Mouse (Mus musculus) E14TG2a.4 (cell line): ENCODE data around the gene Ptch1.
A peak's percentile ranks its signal among the peaks of the same experiment; 100 is the strongest.

Experiments used
- H3K27me3 ChIP-seq: 2 replicates; pipeline ENCODE4 v1.6.1; 2014; ENCODE audit warnings: low read length, control low read depth; ENCODE audit not compliant: insufficient read depth
- H3K36me3 ChIP-seq: 2 replicates; pipeline ENCODE4 v1.6.1; 2014; ENCODE audit warnings: low read length, control low read depth; ENCODE audit not compliant: insufficient read depth
- H3K4me1 ChIP-seq: replicated peaks from 2 replicates; pipeline ENCODE4 v1.6.1; 2014; ENCODE audit warnings: low read depth, low read length, control low read depth
- H3K4me3 ChIP-seq: replicated peaks from 2 replicates; pipeline ENCODE4 v1.5.1; 2014; ENCODE audit warnings: mild to moderate bottlenecking, low read length
- H3K9me3 ChIP-seq: 2 replicates; pipeline ENCODE4 v1.6.1; 2014; ENCODE audit warnings: low read length, control low read depth
- CTCF ChIP-seq: conservative IDR thresholded peaks from 2 replicates; pipeline ENCODE4 v1.5.1; 2014; ENCODE audit warnings: low read length
- NANOG ChIP-seq: IDR thresholded peaks from 2 replicates; pipeline ENCODE4 v1.6.1; 2014; ENCODE audit warnings: borderline replicate concordance, low read length, mixed read lengths
- POU5F1 ChIP-seq: IDR thresholded peaks from 2 replicates; pipeline ENCODE4 v1.6.1; 2014; ENCODE audit warnings: low read length, borderline replicate concordance

Gene Ptch1

GRCm38 (mm10) chr13:63565320-63566017 lies 7.9 kb downstream of the Ptch1 start:
- Histone ChIP-seq H3K27me3 (peaks cover 15% of the 10 kb centered on the region), H3K4me3 (peak overlapping the region; percentile 92), H3K36me3 (peaks cover 31% of the 10 kb centered on the region), H3K4me1 (peaks cover 58% of the 10 kb centered on the region), H3K9me3 (no peaks in the 10 kb centered on the region)
- TF ChIP-seq POU5F1 (no peak), NANOG (no peak), CTCF (no peak)

GRCm38 (mm10) chr13:63564626-63565319 lies 8.6 kb downstream of the Ptch1 start:
- Histone ChIP-seq H3K9me3 (no peaks in the 10 kb centered on the region), H3K4me3 (peak overlapping the region; percentile 92), H3K27me3 (peaks cover 8% of the 10 kb centered on the region; the same call in 1 of the 2 replicates), H3K36me3 (peaks cover 38% of the 10 kb centered on the region), H3K4me1 (peaks cover 58% of the 10 kb centered on the region)
- TF ChIP-seq POU5F1, result no peak
- no peak for TF ChIP-seq NANOG
- TF ChIP-seq CTCF, result no peak

- no peaks in the 10 kb centered on the region for H3K9me3 ChIP-seq
- TF ChIP-seq POU5F1 (no peak), NANOG (no peak), CTCF (no peak)
- peaks cover 46% of the 10 kb centered on the region for H3K36me3 ChIP-seq
These were observed 9.4 kb downstream of the Ptch1 start for GRCm38 (mm10) chr13:63563781-63564625.

GRCm38 (mm10) chr13:63562972-63563780 lies 10.2 kb downstream of the Ptch1 start:
- 0 out of 2 replicates have a peak, but pooled peaks cover under 1% of the 10 kb centered on the region for H3K27me3 ChIP-seq
- peaks cover 54% of the 10 kb centered on the region for H3K36me3 ChIP-seq
- peak overlapping the region; percentile 92 for H3K4me3 ChIP-seq
- peaks cover 58% of the 10 kb centered on the region for H3K4me1 ChIP-seq
- H3K9me3 ChIP-seq, result no peaks in the 10 kb centered on the region
- no peak for TF ChIP-seq POU5F1
- no peak for TF ChIP-seq CTCF
- TF ChIP-seq NANOG, result no peak

More at GRCm38 (mm10) chr13:63563781-63564625, 9.4 kb downstream of the Ptch1 start:
- Histone ChIP-seq H3K27me3 (0 out of 2 replicates have a peak, but pooled peaks cover 3% of the 10 kb centered on the region), H3K4me1 (peaks cover 58% of the 10 kb centered on the region), H3K4me3 (peak overlapping the region; percentile 92)

GRCm38 (mm10) chr13:63562141-63562971 lies 11.0 kb downstream of the Ptch1 start:
- Histone ChIP-seq H3K9me3 (no peaks in the 10 kb centered on the region), H3K27me3 (no peaks in the 10 kb centered on the region)
- no peak for TF ChIP-seq POU5F1
- no peak for TF ChIP-seq CTCF
- no peak for TF ChIP-seq NANOG

GRCm38 (mm10) chr13:63558297-63558890 lies 15.0 kb downstream of the Ptch1 start:
- H3K36me3 ChIP-seq, result peaks cover 81% of the 10 kb centered on the region
- H3K27me3 ChIP-seq, result no peaks in the 10 kb centered on the region
- no peaks in the 10 kb centered on the region for H3K9me3 ChIP-seq
- peaks cover 92% of the 10 kb centered on the region for H3K4me1 ChIP-seq
- no peak overlapping the region; the same call in 1 of the 2 replicates for H3K4me3 ChIP-seq
- TF ChIP-seq CTCF (no peak), NANOG (no peak), POU5F1 (no peak)

More at GRCm38 (mm10) chr13:63562141-63562971, 11.0 kb downstream of the Ptch1 start:
- H3K4me1 ChIP-seq, result peaks cover 63% of the 10 kb centered on the region
- peak overlapping the region; percentile 92 for H3K4me3 ChIP-seq
- H3K36me3 ChIP-seq, result peaks cover 63% of the 10 kb centered on the region
